Mouse (Mus musculus) left cerebral cortex, postnatal 25 days (tissue): ENCODE data around the gene Cep57l1. TPM values are rescaled to one million over a fixed set of nuclear protein-coding genes. Genes with fewer than 3 reads are reported as not detected.

ENCODE experiments used
- DNase-seq, 2 experiments: peaks; one replicate each; pipeline ENCODE4 v3.0.0; 2022; ENCODE audit warnings: low spot score in 2 of 2, mixed read lengths in 1 of 2
- intact Hi-C: fragments of 180-260 bp; cut with DNase I; formaldehyde crosslinking; loops from one replicate; pipeline ENCODE4 v1.15.1; 2025
- total RNA-seq, 2 experiments: library from RNA; stranded (reverse); gene quantifications; 2 replicates each; pipeline ENCODE4 v1.2.3; 2021

Gene Cep57l1
- total RNA-seq, 2 experiments from 2014 or later: 6.8 to 8.3 TPM

DNA sequence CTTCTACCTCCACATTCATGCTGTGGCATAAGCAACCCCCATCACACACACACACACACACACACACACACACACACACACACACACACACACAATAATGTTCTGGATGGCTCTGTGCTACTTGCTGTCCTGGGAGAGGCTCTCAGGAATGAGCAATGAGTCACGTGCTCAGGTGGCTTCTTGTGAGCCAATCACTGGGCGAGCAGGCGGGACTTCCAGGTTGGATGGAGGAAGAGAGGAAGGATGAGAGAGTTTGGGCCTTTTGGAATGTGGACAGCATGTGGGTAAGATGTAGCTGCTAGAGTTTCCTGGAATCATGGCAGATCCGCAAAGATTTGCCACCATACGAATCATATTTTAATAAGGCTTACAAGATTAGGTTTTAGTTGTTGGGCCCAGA, 52.4 kb downstream of the Cep57l1 start:
- intact Hi-C loops: no loop called here
- no peak for DNase-seq

DNA sequence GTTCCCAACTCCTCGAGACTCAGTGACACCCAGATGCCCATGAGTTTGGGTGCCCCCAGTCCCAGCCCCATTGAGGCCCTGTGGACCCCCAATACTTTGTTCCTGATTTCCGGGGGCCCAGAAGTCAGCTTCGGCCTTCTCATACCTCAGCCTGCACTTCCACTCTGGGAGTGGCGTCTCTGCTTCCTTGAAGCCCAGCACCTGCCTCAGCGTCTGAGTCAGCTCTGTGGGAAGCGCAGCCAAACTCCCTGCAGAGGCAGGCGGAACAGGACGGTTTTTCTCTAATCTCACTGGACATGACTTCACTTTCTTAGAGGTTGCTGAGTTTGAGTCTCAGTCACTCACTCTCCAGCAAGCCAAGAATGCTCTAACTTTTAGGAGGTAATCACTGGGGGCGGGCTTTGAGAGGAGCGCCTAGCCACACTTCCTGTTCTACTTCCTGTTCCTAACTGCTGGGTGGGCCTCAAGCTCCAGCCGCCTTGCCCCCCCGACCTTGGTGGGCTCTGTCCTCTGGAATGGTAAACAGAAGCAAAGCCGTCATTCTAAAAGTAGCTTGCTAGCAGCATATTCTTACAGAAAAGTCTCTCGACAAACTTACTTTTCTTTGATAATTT, 57.7 kb downstream of the Cep57l1 start:
- intact Hi-C loops: no loop called here
- DNase-seq: no peak

DNA sequence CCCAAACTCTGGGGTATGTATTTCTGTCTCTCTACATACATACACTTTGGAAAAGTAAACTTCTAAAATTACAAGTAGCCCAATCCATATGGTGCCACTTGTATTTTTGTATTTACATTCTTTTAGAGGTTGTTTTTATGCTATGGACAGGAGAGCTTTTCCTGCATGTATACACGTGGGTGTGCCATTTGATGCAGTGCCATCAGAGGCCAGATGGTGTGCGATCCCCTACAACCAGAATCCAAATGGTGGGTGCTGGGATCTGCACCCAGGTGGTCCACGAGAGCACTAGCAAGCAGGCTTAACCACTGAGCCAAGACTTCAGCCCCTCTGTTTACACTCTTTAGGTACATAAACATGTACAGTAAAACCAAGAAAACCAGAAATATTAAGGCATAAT, 60.4 kb downstream of the Cep57l1 start:
- intact Hi-C loops: loop anchor here (5.0 kb wide), 1 partner anchor 188 kb away; no protein-coding TSS in a partner anchor
- peak in 1 of 2 experiments; percentile 14 for DNase-seq

DNA sequence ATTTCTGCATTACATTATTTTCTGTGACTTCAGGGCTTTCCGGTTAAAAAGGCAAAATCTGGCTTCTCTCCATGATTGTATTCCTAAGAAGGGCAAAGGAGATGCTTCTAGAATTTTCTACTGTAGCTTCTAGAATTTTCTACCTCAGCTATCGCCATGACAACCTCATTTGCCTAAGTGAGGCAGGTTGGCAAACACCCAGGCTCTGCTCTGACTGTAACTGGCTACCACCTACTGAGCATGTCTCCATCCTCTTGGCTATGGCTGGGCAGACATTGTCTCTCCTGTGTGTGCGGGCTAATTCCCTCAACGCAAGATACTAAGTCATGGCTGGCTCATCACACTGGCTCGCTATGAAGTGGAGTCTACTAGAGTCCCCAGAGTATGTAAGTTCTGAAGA, 63.1 kb downstream of the Cep57l1 start:
- intact Hi-C loops: loop anchor here (5.0 kb wide), 1 partner anchor 191 kb away; no protein-coding TSS in a partner anchor
- DNase-seq: peak; percentile 59 to 73

DNA sequence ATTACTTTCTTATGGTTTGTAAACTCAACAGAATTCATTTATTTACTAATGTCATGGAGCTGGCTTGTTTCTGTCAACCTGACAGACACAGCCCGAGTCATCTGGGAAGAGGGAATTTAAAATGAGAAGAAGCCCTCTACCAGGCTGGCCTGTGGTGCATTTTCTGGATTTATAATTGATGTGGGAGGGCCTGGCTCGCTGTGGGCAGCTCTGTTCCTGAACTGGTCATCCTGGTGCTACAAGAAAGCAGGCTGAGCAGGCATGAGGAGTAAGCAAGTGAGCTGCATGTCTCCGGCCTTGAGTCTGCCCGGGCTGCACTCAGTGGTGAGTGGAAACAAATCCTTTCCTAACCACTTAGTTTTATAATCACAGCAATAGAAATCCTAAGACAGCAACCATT, 65.7 kb downstream of the Cep57l1 start:
- intact Hi-C loops: no loop called here
- DNase-seq: no peak

DNA sequence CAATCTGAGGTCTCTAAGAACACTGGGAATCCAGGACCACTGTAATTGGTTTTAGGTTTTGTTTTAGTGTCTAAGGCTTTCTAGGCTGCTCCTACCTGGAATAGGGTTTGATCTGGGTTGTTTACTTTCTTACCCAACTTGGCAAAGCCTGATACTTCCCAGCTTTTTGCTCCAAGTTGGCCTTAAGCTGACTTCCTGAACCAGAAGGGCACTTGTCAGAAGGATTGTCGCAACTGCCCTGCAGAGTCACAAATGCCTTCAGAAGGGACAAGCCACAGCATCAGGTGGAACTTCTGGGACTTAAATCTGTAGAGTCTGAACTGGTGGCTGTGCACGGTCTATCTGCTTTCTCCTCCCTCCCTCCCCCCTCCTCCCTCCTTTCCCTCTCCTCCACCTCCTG, 69.5 kb downstream of the Cep57l1 start:
- intact Hi-C loops: no loop called here
- DNase-seq: no peak

DNA sequence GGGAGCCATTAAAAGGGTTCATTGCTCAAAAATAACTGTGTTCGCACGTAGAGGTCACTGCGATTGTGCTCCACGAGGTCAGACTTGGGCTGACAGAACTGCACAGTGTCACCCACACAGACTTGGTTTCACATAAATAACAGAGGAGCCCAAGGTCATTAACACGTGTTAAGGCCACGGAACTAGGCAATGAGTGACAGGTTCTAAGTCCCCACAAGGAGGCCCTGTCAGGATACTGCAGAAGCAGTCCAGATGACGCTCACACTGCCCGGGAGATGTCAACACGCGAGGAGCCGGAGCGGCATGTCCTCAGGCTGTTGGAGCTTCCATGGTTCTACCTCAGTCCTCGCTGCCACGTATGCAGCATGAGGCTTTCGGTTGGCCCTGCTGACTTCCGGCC, 72.4 kb downstream of the Cep57l1 start:
- intact Hi-C loops: no loop called here
- no peak for DNase-seq

DNA sequence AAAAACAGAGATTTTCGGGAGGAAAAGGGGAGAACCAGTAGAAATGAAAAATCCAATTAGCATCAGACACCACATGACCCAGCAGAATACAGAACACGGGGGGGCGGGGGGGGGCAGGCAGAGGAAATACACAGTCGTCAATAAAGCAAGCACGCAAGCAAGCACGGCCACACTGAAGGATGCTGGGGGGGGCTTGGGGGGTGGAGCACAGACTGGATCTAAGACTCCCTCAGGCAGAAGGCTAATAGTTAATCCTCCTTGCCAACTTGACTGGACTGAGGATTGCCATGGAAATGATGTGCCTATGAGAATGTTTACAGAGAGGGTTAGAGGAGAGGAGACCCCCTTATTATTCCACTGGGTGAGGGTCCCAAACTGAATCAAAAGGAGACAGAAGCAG, 74.3 kb downstream of the Cep57l1 start:
- intact Hi-C loops: no loop called here

DNA sequence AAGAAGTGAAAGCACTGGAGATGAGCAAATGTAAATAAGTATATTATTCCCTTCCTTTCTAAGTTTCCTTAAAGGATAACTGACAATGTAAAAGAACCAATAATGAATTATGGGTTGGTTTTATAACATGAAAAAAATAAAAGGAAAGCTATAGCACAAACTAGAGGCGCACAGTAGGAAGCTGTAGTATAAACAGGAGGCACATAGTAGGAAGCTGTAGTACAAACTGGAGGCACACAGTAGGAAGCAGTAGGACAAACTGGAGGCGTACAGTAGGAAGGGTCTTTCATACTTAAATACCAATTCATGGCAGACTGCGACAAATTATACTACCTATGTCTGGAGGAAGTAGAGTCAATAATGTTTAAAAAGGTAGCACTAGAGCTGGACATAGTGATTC, 76.5 kb downstream of the Cep57l1 start:
- intact Hi-C loops: no loop called here
- DNase-seq: no peak

More for the DNA sequence above, 74.3 kb downstream of the Cep57l1 start:
- no peak for DNase-seq

DNA sequence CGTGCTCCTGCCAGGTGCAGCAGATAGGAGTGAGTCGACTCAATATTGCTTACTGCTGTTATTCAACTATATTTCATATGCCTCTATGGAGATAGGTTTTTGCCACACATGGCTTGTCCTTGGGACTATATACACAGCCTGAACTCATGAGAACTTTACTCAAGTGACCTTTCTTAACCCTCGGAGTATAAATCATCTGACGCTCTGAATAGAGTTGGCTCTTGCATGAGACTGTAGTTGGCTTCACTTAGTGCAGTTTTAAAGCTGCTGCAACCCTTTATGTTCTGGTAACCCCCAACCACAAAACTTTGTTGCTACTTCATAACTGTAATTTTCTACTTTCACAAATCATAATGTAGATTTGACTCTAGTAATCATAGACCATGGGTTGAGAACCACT, 77.7 kb downstream of the Cep57l1 start:
- intact Hi-C loops: no loop called here

DNA sequence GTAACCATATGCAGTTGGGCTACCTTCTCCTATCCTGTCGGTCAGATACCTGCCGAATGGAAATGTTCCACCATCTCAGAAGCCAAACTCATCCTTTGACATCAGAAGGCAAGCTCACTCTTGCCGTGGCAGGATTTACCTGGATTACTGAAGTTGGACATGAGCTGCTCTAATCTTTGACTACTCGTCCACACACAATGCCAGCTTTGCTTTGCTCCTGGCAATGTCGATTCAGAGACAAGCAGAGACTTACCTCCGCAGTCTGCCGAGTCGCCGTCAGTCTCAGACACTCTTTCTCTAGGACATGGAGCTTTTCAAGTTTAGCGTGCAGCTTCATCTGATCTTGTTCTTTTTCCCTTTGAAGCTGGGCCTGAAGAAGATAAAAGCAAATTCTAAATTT, 78.9 kb downstream of the Cep57l1 start:
- no peak for DNase-seq
- intact Hi-C loops: no loop called here

More for the DNA sequence above, 77.7 kb downstream of the Cep57l1 start:
- DNase-seq: no peak

DNA sequence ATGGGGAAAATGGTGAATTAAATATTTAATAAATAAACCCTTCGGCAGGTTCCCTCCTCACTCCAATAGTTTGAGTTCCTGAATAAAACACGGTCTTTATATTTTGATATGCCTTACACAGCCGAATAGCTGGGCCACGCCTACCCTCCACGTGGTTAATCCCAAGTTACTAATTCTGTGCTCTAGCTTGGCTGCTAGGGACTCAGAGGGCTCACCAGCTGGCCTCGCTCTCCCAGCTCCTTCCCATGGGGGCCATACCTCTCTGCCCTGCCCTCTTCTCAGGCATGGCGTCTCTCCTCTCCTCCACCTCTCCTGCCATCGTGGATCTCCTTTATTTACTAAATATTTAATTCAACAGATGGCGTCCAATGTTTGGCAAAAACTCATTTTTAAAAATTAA, 83.5 kb downstream of the Cep57l1 start:
- intact Hi-C loops: no loop called here
- no peak for DNase-seq

DNA sequence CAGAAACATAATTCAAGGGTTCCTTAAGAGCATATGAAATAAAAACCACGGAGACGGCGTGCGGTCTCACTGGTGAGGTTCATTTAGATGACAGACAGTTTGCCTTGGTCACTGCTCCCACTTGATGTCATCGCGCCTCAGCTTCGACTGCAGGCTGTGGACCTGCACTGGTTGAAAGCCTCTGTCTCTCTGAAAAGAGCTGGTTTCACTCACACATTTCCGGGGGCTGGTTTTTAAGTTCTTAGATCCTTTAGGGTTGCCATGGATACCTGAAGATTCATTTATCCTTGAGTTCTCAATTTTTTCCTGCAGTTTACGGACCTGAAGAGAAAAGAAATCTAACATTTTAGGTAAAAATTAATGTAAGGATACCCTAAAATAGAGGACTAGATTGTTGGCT, 90.1 kb downstream of the Cep57l1 start:
- intact Hi-C loops: no loop called here

DNA sequence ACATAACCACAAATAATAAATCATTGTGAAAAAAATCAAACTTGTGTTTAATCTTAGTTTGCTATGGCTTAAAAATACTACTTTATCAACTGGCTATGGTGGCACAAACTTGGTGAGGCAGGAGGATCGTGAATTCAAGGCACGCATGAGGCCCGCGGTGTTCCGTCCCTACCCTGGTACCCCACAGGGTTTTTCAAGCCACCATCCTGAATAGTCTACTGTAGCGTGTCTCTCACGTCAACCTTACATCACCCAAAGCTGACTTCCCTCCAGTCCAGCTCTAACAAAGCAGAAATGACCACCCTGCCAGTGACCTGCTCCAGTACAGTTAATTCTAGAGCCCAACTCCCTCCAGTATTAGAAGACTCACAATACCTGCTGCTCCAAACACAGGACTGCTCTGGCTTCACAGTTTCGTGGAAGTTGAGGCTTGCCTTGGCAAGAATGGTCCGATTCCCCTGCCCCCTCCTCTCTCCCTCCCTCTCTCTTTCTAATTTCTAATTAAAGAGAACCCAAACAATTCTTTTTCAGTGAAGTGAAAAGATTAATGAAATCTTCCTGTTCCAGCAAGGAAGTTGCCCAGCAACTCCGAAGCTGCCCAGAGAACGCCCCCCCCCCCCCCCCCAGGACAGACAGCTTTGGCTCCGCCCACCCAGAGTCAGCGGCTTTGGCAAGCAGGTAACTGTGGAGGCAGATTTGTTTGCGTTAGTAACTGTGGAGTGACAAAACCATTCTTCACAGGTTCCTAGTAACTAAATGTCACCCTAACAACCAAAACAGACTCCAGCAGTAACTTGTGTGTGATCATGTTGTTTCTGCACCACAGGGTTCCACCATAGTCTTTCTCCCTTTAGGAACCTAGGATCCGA, 93.4 kb downstream of the Cep57l1 start, which contains the start of gene Ccdc162:
TSS of gene Ccdc162 (minus strand) at position 606 of the 869 bp plus-strand sequence.
- intact Hi-C loops: no loop called here
- DNase-seq: peak in 1 of 2 experiments; percentile 22

More for the DNA sequence above, 90.1 kb downstream of the Cep57l1 start:
- peak; percentile 24 to 64 for DNase-seq

DNA sequence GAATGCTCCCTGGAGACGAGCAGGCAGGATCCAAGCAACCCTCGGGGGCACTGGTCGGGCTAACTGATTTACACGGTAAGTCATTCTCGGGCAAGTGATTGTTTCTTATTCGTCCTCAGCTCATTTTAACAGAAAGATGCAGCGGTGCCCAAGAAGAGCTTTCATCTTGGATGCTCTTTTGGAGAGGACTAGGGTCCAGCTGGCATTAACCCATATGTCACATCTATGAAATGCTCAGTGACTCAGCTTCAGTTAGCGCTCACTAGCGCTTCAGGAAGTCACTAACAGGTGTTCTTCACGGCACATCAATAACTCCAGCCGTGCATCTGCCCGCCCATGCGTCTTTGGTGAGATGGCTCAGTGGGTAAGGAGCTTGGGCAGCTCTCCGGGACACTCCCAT, 94.1 kb downstream of the Cep57l1 start:
- intact Hi-C loops: no loop called here
- DNase-seq: no peak

DNA sequence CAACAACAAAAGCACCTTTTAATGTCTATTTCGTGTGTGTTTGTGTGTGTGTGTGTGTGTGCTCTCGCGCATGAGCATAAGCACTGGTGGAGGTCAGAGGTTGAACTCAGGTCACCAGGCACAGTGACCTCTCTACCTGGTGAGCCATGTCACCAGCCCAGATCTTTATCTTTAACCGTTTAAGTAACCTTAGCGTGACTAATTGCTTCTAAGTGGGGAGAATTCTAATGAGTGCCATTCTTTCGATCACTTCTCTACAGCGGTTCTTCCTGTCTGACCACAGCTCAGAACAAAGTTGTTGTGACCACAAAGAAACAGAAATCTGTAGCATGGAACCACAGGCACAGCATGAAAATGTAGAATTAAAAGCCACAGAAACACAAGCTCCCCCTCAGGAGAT, 98.2 kb downstream of the Cep57l1 start:
- intact Hi-C loops: no loop called here

DNA sequence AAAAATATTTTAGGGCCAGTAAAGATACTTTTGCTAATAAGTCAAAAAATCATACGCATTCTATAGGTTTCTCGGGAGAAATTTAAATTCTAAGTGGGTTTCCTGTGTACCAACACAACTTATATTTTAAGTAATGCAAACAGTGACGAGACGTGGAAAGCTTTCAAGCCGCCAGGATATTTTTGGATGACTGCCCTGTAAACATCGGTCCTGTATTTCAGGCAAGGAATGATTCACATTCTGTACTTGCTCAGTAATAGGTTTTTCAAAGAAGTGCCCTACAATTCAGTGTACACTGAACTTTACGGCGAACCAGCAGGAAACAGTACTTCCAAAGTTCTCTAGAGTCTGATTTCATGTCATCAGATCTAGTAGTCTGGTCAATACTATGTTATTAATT, 98.9 kb downstream of the Cep57l1 start:
- intact Hi-C loops: no loop called here
- peak in 1 of 2 experiments; percentile 27 for DNase-seq

More for the DNA sequence above, 98.2 kb downstream of the Cep57l1 start:
- no peak for DNase-seq

DNA sequence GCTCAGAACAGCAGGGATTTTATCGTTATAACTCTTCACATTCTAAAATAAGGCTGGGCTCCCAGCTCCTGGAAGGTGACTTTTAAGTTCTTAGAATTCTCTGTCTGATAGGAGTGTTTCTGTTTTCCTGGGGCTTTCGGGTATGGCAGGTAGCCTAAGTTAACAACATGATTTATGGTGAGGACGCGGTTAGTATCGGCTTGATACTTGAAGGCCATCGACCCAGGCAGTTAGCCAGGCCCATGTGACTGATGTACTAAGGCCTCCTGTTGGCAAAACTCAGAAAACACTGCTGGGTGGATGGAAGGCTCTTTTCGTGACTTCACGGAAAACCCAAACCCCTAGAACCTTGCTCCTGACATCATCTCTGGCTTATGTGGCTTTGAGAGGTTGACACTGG, 100.3 kb downstream of the Cep57l1 start:
- intact Hi-C loops: no loop called here
- DNase-seq: no peak

DNA sequence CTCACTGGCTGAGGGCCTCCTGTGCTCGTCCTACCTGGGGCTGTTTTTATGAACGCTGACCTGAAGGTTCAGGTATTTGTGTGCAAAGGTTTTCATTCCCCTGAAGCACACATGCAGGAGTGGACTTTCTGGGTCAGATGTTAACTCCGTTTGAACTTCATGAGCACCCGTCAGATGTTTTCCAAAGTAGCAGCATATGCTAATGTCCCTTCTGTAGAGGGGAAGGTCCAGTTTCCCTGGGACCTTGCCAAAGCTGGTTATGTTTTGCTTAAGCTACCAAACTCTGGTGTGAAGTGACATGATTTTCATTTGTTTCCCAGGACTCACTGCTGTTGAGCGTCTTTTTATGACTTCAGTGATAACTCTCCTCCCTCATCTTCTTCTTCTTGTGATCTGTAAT, 110.0 kb downstream of the Cep57l1 start:
- intact Hi-C loops: no loop called here
- no peak for DNase-seq

DNA sequence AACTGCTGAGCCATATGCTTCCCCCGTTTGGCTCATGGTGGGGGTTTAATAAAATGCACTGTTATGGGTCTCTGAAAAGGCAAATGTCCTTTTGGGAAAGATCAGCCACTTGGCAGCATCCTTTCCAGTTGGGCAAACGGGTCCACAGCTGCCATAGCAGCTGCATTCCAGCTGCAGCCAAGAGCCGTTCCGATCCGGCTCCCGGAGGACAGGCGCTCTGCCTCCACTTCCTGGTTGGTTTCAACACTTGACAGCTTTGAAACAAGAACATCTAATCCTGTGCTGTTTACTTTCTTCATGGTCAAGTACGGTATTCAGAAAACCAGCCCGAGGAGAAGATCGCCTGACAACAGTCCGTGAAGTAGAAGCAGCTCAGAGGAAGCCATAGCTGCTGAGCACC, 112.6 kb downstream of the Cep57l1 start:
- intact Hi-C loops: no loop called here

DNA sequence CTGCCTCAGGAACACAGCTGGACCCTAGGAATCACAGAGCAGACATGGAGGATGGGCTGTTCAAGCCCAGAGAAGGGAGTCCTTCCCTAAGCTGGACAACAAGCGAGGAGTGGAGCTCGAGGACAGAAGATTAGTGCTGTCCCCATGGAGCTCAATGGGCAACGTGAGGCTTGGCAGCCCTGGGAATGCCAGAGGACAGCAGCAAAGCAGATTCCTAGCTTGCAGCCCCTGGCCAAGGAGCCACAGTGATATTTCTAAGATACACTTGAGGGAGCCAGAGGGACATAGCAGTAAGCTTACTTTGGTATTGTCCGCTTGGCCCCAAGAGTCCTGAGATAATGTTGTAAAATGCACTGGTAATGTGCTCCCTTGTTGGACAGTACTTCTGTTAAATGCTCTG, 118.7 kb downstream of the Cep57l1 start:
- no peak for DNase-seq
- intact Hi-C loops: loop anchor here (2.0 to 5.0 kb wide), 2 partner anchors 120 to 606 kb away; no protein-coding TSS in a partner anchor

More for the DNA sequence above, 112.6 kb downstream of the Cep57l1 start:
- no peak for DNase-seq
